Mouse (Mus musculus) kidney, postnatal 36 days (tissue): ENCODE data around the gene Tmco3.
A peak's percentile ranks its signal among the peaks of the same experiment; 100 is the strongest.

ENCODE experiments used
- DNase-seq, 2 experiments: peaks; one replicate each; pipeline ENCODE4 v3.0.0; 2021 to 2022; ENCODE audit warnings: mixed read lengths in 2 of 2

Tmco3 gene

GRCm38 (mm10) chr8:13287692-13288623 lies at the start of gene Tmco3, which contains the start of gene Dcun1d2:
TSS of gene Tmco3 (plus strand) at chr8:13288190.
TSS of gene Dcun1d2 (minus strand) at chr8:13288131.
- peak; percentile 94 to 99 for DNase-seq

GRCm38 (mm10) chr8:13240055-13240454 lies 47.9 kb upstream of the Tmco3 start:
- DNase-seq = no peak

- DNase-seq = peak; percentile 60 to 62
Measured at GRCm38 (mm10) chr8:13240691-13241090, 47.3 kb upstream of the Tmco3 start.

- no peak for DNase-seq
Measured at GRCm38 (mm10) chr8:13242985-13243870, 44.8 kb upstream of the Tmco3 start.

- DNase-seq = no peak
Measured at GRCm38 (mm10) chr8:13244343-13244880, 43.6 kb upstream of the Tmco3 start.

- no peak for DNase-seq
Measured at GRCm38 (mm10) chr8:13252837-13253236, 35.2 kb upstream of the Tmco3 start.

GRCm38 (mm10) chr8:13253413-13253812 lies 34.6 kb upstream of the Tmco3 start:
- no peak for DNase-seq

GRCm38 (mm10) chr8:13254019-13254418 lies 34.0 kb upstream of the Tmco3 start, which contains the start of gene Adprhl1:
TSS of gene Adprhl1 (minus strand) at chr8:13254162.
- peak; percentile 69 to 87 for DNase-seq

- DNase-seq = no peak
Measured at GRCm38 (mm10) chr8:13263376-13263775, 24.6 kb upstream of the Tmco3 start.

- DNase-seq = no peak
Measured at GRCm38 (mm10) chr8:13267566-13267965, 20.4 kb upstream of the Tmco3 start.

GRCm38 (mm10) chr8:13272834-13273233 lies 15.2 kb upstream of the Tmco3 start:
- no peak for DNase-seq

GRCm38 (mm10) chr8:13276941-13277447 lies 11.0 kb upstream of the Tmco3 start:
- no peak for DNase-seq

- no peak for DNase-seq
Measured at GRCm38 (mm10) chr8:13283200-13283599, 4.8 kb upstream of the Tmco3 start.

- peak; percentile 96 for DNase-seq
Measured at GRCm38 (mm10) chr8:13287304-13287691, 692 bp upstream of the Tmco3 start.

- DNase-seq = peak in 1 of 2 experiments; percentile 29
Measured at GRCm38 (mm10) chr8:13288646-13289045, 656 bp downstream of the Tmco3 start.

- peak; percentile 67 to 88 for DNase-seq
Measured at GRCm38 (mm10) chr8:13292364-13292763, 4.4 kb downstream of the Tmco3 start.

GRCm38 (mm10) chr8:13293677-13294470 lies 5.9 kb downstream of the Tmco3 start:
- DNase-seq = peak; percentile 12 to 26

- peak; percentile 17 to 35 for DNase-seq
Measured at GRCm38 (mm10) chr8:13299571-13299970, 11.6 kb downstream of the Tmco3 start.

- no peak for DNase-seq
Measured at GRCm38 (mm10) chr8:13301036-13301435, 13.0 kb downstream of the Tmco3 start.

GRCm38 (mm10) chr8:13305459-13305858 lies 17.5 kb downstream of the Tmco3 start:
- DNase-seq = no peak

- DNase-seq = no peak
Measured at GRCm38 (mm10) chr8:13305884-13306283, 17.9 kb downstream of the Tmco3 start.
